Mouse (Mus musculus) naive thymus-derived CD4-positive, alpha-beta T cell, adult 2 months (primary cell): ENCODE measurements around the gene Anapc11.
"Not testable (repeated sequence)": the region's sequence is repeated elsewhere in the genome, so short reads cannot be mapped to it uniquely, and the experiment has no call there.

Experiments used
- DNase-seq: peaks from one replicate; pipeline ENCODE4 v3.0.0-alpha.2; 2011; ENCODE audit warnings: low read depth

The Anapc11 gene

DNA sequence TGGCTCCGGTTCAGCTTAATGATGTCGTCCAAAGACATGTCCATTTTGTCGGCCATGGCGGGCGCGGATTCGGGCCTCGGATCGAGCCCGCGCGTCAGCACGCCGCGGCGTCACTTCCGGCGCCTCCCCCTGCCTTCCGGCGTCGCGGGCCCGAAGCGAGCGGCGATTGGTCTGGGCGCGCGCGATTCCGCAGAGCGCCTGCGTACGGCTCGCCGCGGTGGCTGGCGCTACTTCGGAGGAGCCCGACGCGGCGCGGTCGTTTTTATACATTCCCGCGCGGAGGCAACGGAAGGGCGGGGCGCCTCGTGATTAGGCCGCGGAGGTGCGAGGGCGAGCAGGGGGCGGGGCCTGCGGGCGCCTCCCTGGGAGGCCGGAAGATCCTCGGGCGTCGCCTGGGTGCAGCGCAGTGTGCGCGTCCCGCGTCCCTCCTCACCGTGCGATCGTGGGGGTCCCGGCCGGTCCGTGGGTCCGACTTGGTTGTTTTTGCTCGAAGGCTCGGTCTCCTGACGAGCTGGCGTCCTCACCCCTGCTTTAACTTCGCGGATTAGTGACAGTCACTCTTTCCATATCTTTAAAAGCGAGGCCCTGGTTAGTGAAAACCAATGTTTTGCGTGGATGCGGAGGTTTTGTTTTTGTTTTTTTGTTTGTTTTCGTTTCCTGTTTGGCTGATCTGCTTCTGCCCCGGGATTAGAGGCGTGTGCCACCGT, at the start of gene Anapc11, which contains the start of gene Alyref:
TSS of gene Anapc11 (plus strand) at position 139 of the 707 bp plus-strand sequence.
TSS of gene Alyref (minus strand) at position 83 of the 707 bp plus-strand sequence.
- DNase-seq = peak; percentile 98

DNA sequence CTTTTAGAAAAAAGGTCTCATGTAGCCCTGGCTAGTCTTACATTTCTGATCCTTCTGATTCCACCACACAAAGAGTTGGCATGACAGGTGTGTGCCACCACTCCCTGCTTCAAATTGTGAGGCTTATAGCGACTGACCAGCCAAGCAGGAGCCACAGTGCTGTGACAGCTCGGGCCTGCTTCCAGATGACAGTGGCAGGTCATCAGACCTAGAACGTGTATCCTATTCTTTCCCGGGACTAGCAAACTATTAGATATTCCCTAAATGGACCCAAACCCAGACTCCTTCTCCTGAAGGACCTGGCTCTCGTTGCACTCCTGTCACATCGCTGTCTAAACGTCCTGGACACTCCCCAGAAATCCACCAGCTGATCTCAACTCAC, 49.4 kb upstream of the Anapc11 start:
- DNase-seq = peak; percentile 24

DNA sequence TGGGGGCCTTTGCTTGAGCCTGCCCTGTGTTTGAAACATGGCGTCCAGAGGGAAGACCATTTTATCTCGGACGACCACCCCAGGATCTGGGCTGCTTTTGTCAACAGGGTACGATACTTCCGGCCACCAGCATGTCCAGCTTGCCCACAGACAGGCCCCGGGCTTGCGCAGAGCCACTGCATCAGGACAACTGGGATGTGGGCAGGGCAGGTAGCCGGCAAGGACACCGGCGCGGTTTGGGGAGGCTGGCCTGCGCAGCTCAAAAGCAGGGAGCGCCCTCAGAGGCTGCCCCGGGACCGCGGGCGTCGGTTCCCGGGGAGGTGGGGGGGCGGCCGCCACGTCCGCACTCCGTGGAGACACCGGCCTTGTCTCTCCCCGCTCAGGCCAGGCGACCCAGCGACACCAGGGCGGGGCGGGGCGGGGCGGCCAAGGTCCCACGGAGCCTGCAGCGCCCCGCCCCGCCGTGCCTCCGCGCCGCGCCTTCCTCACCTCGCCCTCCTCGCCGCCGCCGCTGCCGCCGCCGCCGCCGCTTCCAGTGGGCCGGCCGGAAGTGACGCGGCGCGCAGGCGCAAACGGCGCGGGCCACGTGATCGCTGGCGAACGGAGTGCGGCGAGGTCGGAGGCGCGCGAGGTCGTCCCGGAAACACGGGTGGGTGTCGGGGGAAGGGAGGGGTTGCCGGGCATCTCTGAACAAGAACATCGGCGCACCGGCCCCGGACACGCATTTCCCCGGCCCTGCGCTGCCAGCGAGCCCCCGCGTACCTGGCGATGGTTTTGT, 48.9 kb upstream of the Anapc11 start, which contains the start of gene Mcrip1:
TSS of gene Mcrip1 (minus strand) at position 560 of the 778 bp plus-strand sequence.
- peak; percentile 93 for DNase-seq

DNA sequence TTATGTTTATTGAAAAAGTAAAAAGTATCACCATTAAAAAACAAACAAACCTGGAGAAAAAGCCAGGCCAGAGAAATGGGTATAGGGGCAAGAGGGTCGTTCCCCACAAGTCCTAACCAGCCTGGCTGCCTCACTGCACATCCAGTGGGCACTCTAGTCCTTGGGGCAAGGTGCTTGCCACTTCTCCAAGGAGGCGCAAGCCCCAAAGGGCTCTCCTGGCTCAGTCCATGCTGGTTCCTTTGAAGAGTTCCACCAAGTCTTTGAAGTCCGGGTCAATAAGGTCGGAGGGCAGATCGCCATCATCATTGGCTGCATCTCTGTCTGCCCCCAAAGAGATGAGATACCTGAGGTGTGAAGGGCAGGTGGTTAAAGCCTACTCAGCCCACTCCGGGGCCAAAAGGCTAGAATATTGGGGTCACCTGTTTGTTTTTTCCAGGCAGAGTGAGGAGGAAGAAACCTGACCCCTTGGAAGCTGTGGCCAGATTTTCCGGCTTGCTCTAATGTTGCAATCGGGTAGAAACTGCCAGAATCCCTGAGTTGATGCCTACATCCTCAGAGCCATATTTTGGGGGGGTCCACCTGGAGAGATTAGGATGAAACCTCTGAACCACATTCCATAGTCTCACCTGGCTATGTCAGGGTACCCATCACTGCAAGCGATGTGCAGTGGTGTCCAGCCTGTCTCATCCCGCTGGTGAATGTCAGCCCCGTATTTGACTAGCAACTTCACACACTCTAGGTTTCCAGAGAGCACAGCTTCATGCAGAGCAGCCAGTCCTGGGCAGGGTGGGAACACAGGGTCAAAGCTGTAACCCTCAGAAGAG, 48.0 kb upstream of the Anapc11 start:
- DNase-seq = peak; percentile 25

DNA sequence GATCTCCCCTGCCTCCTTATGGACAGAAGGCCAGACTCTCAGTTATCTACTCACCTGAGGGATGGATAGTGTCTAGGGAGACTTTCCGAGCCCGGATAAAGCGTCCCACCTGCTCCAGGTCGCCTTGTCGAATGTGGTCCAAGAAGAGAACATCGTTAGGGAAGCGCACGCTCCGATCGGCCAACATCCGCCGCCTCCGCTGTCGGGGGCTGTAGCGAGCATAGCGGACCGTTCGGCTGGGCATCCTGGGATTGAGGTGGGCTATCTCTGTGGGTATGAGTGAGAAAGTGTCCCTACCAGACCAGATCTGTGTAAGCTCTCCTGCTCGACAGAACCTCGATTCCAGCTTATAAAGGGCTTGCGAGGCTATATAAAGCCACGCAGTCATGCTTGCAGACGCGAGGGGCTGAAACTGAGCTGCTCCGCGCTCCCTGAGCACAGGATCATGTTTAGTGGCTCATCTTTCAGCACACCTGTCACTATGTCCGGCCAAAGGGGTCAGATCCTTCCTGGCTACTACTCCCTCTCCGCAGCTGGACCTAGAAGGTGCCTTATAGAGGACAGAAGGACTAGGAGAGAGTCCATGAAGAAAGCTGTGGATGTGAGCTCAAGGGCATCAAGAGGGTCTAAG, 47.3 kb upstream of the Anapc11 start, which contains the start of gene Ppp1r27:
TSS of gene Ppp1r27 (minus strand) at position 323 of the 631 bp plus-strand sequence.
- DNase-seq = no peak

DNA sequence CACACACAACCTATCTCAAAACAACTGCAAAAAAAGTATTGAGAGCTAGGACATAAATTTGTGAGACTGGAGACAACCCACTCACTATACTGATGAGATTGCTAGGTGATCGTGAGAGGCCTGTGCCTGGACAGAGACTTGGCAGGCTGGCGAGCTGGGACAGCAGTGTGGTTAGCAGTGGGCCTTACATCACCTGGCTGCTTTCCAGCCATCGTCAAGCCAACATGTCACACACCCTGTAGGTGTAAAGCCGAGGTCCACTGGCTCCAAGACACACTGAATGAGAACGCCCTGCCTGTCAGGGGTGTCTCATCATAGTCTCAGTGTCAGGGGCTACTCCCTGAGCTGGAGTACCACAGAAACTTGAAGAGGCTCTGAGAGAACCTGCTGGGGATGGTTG, 45.5 kb upstream of the Anapc11 start:
- DNase-seq = no peak

DNA sequence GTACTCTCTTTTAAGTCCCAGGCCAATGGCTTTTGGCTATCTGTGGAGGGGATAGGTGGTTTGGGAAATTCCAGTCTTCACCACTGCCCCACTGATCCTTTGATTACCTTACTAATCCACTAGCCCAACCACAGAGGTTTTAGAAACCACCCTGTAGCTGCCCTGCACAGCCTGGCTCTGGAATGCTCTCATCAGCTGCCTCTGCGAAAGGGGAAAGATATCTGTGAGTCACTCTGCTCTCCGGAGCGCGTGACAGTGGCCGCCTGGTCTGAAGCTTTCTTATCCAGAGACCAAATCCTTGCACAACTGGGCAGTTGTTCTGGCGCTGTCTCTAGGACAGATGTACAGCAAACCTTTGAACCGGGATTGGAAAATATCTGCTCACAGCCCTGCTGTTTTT, 43.4 kb upstream of the Anapc11 start:
- no peak for DNase-seq

DNA sequence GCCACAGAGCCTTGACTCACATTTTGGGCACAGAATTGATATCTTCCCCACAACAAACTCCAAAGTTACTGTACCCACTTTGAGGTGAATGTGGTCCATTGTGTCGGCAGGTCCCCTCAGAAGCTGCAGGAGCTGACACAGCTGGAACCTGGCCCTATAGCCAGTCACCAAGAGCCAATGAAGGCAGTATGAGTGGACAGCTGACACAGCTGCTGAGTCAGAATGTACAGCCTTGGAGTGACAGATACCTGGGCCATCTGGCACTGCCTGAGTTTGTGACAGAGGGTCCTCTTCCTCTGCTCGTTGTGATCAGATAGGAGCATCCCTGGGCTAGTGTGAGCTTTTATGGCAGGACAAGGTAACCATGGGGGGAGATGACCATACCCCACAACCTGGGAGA, 43.0 kb upstream of the Anapc11 start:
- DNase-seq = no peak

DNA sequence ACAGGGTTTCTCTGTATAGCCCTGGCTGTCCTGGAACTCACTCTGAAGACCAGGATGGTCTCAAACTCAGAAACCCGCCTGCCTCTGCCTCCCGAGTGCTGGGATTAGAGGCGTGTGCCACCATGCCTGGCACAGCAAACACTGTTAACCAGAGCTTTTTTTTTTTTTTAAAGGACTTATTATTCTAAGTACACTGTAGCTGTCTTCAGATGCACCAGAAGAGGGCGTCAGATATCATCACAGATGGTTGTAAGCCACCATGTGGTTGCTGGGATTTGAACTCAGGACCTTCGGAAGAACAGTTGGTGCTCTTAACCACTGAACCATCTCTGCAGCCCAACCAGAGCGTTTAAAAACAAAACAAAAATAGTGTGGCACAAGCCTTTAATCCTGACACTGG, 39.4 kb upstream of the Anapc11 start:
- DNase-seq = not testable (repeated sequence)

- no peak for DNase-seq
These were observed 37.1 kb upstream of the Anapc11 start for GRCm38 (mm10) chr11:120560952-120561728.

DNA sequence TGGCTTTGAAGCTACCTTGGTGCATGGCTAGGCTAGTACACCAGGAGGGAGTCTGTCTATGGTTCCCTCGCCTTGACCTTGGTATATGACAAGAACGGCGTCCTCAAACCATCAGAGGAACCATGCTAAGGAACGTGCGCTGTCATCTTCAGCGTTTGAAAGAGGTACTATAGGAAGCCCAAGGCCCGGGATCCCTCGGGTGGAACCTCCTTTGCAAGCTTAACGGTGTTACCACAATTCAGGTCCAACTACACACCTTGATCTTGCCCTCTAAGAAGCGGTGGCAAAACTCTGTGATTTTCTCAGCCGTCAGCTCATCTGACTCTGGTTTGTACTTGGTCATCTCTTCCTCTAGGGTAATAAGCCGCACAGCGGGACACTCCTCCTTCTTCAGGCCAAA, 35.3 kb upstream of the Anapc11 start:
- no peak for DNase-seq

GRCm38 (mm10) chr11:120565114-120565513, 33.1 kb upstream of the Anapc11 start:
- no peak for DNase-seq

GRCm38 (mm10) chr11:120568324-120568723, 29.9 kb upstream of the Anapc11 start:
- DNase-seq = no peak

- no peak for DNase-seq
These were observed 27.1 kb upstream of the Anapc11 start for GRCm38 (mm10) chr11:120571122-120571521.

GRCm38 (mm10) chr11:120571754-120572416, 26.3 kb upstream of the Anapc11 start:
- no peak for DNase-seq

DNA sequence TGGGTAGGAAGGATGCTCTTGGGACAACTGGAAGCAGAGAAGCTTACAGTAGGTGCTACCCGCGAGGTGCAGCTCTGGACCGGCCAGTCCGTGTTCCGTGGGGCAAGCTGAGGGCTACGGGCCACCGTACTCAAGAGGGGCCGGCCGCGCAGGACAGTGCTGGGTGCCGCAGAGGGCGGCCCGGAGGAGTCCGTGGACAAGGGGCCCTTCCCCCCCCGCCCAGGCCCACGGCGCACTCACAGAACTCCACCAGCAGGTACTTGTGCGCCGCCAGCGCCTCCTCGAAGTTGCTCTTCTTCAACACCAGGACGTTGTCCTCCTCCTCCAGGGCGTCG, 25.8 kb upstream of the Anapc11 start:
- DNase-seq = no peak

GRCm38 (mm10) chr11:120572752-120573584, 25.3 kb upstream of the Anapc11 start, which contains the start of gene P4hb:
Gene P4hb, minus strand, starts transcription at chr11:120573253.
- DNase-seq = peak; percentile 98

DNA sequence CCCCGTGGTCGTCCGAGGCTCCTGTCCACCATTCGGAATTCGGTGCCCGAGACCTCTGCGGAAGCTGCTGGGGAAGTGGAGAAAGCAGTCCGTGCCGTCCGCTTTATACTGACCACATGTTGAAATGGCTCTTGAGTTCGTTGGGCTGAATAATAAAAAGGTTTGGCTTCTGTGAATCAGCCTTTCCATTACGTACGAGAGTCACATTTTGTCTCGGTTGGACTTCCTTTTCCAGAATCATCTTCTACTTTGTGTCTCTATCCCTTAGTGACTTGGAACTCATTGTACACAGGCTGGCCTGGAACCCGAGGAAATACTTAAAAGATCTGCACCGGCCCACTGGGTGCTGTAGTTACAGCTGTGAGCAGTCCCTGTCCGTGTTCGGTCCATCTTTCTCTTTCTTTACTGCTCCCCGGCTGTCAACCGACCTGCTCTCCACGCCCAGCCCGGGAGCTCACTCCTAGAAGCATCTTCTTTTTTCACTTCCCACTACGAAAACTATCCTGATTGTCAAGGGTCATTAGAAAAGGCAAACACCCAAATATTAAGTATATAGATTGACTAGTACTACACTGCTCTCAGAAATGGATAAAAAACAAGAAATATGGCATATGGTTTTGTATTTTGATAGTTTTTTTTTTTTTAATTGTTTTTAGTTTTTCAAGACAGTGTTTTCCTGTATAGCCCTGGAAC, 24.5 kb upstream of the Anapc11 start:
- peak; percentile 90 for DNase-seq

GRCm38 (mm10) chr11:120574278-120574600, 24.0 kb upstream of the Anapc11 start:
- no peak for DNase-seq
